Mouse (Mus musculus): ENCODE results near the gene Ulk1.

DNA sequence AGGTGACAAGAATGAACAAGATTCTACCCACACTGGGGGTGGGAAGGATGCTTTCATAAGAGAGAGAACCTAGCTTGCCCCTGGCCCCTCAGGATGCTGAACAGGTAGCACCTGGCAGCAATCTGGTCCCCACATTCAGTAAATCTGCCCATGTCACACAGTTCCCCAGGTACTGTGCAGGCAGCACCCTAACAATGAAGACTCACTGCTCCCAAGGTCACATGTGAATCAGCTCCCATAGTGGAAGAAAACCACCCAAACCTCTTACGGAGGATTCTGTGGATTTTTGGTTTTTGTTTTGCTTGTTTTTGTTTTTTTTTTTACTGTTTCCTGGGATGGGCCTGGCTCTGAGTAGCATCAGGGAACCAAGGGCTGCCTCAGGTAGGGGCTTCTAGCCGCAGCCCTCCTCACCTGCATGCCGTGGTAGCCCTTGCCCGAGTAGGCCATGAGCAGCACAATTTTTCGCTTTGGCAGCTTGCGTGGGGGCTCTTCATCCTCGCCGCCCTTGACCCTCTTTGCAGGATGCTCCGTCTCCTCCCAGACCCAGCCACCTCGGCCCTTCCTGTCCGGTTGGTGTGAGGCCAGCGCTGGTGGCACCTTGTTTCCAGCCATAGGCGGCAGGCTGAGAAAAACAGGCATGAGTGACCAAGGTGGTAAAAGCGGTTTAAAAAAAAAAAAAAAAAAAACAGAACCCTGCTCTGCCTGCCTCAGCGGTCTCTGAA lies 30.5 kb downstream of the Ulk1 start:
- TF ChIP-seq ZNF384 (IDR thresholded peaks at IDR 0.05; ENCODE audit: low read depth, low read length) (no peak; the same call in 1 of the 2 replicates), MAFK (IDR thresholded peaks at IDR 0.05; ENCODE audit: insufficient read depth, low read depth, low read length) (no peak), HCFC1 (IDR thresholded peaks at IDR 0.05; ENCODE audit: borderline replicate concordance, insufficient read depth, low read length) (no peak), ZC3H11A (IDR thresholded peaks at IDR 0.05; ENCODE audit: borderline replicate concordance, low read depth, low read length) (no peak), CHD2 (IDR thresholded peaks at IDR 0.05; ENCODE audit: low read depth, low read length) (no peak)

All from ES-E14 (cell line).